Mouse (Mus musculus) ES-Bruce4 (cell line): ENCODE results near the gene Gprasp2.

Experiments used
- CTCF ChIP-seq: IDR thresholded peaks from one replicate; pipeline ENCODE4 v1.8.1; 2011; ENCODE audit warnings: low read depth, low read length
- EP300 ChIP-seq: IDR thresholded peaks from 2 replicates; pipeline ENCODE4 v1.6.1; 2011; ENCODE audit warnings: low read depth, low read length; ENCODE audit not compliant: insufficient read depth
- POLR2A ChIP-seq: IDR thresholded peaks from one replicate; pipeline ENCODE4 v1.8.1; 2011; ENCODE audit warnings: low read length; ENCODE audit not compliant: insufficient read depth

DNA sequence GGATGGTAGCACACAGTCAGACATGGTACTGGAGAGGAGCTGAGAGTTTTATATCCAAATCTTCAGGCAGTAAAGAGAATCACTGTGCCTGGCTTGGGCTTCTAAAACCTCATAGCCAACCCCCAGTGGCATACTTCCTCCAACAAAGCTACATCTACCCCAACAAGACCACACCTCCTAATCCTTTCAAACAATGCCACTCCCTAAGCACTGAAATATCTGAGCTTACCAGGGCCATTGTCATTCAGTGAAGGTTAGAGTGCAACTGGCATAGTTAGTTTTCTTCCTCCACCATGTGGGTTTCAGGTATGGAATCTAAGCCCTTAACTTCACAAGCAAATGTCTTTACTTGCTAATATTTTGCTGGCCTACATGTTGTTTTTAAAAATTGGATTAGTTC, 47.3 kb upstream of the Gprasp2 start:
- TF ChIP-seq EP300 (no peak), CTCF (no peak), POLR2A (no peak)
